Mouse (Mus musculus): ENCODE results near the gene Tcf19. TPM values are rescaled to one million over a fixed set of nuclear protein-coding genes. Genes with fewer than 3 reads are reported as not detected.

Tcf19 gene
- polyA plus RNA-seq, 1 experiment from 2014 or later: 53.4 TPM

- WGBS: 42% methylated on average over 2 of the region's 2 CpGs
- Histone ChIP-seq H3K27me3 (no peaks in the 10 kb centered on the region), H3K27ac (no peak overlapping the region), H3K4me3 (replicated peaks) (no peak overlapping the region), H3K36me3 (replicated peaks) (no peaks in the 10 kb centered on the region), H3K9me3 (no peaks in the 10 kb centered on the region), H3K4me2 (no peak overlapping the region), H3K9ac (no peak overlapping the region), H3K4me1 (peaks cover 17% of the 10 kb centered on the region)
- ATAC-seq (ENCODE audit: low FRiP score): no peak
These were observed 30.8 kb upstream of the Tcf19 start for GRCm38 (mm10) chr17:35547465-35547864.

- 32% methylated on average over 6 of the region's 6 CpGs for WGBS
These were observed 28.1 kb upstream of the Tcf19 start for GRCm38 (mm10) chr17:35544680-35545079.

GRCm38 (mm10) chr17:35544001-35544400 is 27.4 kb upstream of the Tcf19 start:
- Histone ChIP-seq H3K4me1 (peaks cover 17% of the 10 kb centered on the region), H3K4me3 (replicated peaks) (no peak overlapping the region), H3K36me3 (replicated peaks) (no peaks in the 10 kb centered on the region), H3K27ac (no peak overlapping the region), H3K9me3 (no peaks in the 10 kb centered on the region), H3K9ac (no peak overlapping the region), H3K4me2 (no peak overlapping the region), H3K27me3 (no peaks in the 10 kb centered on the region)
- WGBS: 86% methylated on average over 6 of the region's 6 CpGs
- no peak for ATAC-seq (ENCODE audit: low FRiP score)

More at GRCm38 (mm10) chr17:35544680-35545079, 28.1 kb upstream of the Tcf19 start:
- H3K9me3 ChIP-seq: no peaks in the 10 kb centered on the region
- no peaks in the 10 kb centered on the region for H3K36me3 ChIP-seq (replicated peaks)
- no peak for ATAC-seq (ENCODE audit: low FRiP score)
- no peaks in the 10 kb centered on the region for H3K27me3 ChIP-seq
- peaks cover 17% of the 10 kb centered on the region for H3K4me1 ChIP-seq
- no peak overlapping the region for H3K4me3 ChIP-seq (replicated peaks)
- no peak overlapping the region for H3K27ac ChIP-seq
- H3K9ac ChIP-seq: no peak overlapping the region
- H3K4me2 ChIP-seq: no peak overlapping the region

DNA sequence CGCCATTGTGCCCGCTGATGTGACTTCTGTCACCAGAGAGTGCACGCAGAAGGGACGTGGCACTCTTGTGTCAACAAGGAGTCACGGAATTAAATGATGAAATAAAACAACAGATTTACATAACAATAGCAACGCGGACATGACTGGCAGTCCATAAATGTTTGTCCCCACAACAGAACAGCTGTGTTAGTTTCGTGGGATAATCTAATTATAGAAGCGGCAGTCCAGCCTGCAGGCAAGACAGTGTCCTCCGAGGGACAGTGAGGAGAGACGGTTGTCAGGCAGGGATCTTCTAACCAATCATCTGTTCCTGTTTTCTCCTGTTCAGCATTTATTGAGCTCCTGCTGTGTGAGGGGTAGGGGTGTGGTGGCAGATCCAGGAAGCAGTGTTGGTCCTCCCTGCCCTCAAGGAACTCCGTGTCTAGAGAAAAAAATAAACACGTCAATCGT is 26.8 kb upstream of the Tcf19 start:
- Histone ChIP-seq H3K36me3 (replicated peaks) (no peaks in the 10 kb centered on the region), H3K9ac (no peak overlapping the region), H3K4me2 (peak overlapping the region; percentile 13; the same call in 1 of the 2 replicates), H3K27me3 (no peaks in the 10 kb centered on the region), H3K4me3 (replicated peaks) (no peak overlapping the region), H3K9me3 (no peaks in the 10 kb centered on the region), H3K4me1 (peaks cover 17% of the 10 kb centered on the region), H3K27ac (no peak overlapping the region)
- no peak for ATAC-seq (ENCODE audit: low FRiP score)
- WGBS: 39% methylated on average over 14 of the region's 14 CpGs

DNA sequence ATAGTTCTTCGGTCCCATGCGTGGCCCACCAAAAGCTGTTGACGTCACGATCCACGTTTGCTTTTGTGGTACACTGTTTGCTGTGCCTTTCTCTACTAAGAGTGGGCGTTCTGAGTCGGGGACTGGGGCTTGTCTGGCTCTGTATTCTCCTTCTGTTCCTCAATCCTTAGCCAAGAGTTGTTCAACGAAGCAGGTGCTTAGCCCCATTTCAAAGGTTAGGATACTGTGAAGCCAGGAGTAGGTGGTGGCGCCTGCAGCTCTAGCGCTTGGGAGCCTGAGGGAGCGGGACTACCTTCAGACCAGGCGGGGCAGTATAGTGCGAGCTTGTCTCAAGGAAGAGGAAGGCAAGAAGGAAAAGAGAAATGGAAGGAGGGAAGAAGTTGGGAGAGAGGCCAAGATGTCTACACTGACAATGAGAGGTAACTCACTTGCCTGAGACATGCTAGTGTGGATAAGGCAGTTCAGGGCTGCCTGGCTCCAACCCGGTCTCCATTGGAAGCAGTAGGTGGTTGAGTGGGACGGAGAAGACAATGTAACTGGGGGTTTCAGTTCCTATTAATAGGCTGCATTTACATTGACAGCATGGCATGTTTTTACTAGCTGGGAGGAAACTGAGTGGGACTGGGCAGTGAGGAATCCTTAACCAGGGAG is 26.3 kb upstream of the Tcf19 start:
- Histone ChIP-seq H3K4me1 (peaks cover 17% of the 10 kb centered on the region), H3K4me3 (replicated peaks) (no peak overlapping the region), H3K36me3 (replicated peaks) (no peaks in the 10 kb centered on the region), H3K27ac (no peak overlapping the region), H3K4me2 (peak overlapping the region; percentile 13; the same call in 1 of the 2 replicates), H3K9ac (no peak overlapping the region), H3K9me3 (no peaks in the 10 kb centered on the region), H3K27me3 (no peaks in the 10 kb centered on the region)
- 76% methylated on average over 15 of the region's 15 CpGs for WGBS
- no peak for ATAC-seq (ENCODE audit: low FRiP score)

GRCm38 (mm10) chr17:35539540-35539939 is 22.9 kb upstream of the Tcf19 start:
- peaks cover 11% of the 10 kb centered on the region for H3K4me1 ChIP-seq
- no peaks in the 10 kb centered on the region for H3K9me3 ChIP-seq
- H3K36me3 ChIP-seq (replicated peaks): no peaks in the 10 kb centered on the region
- peaks cover 5% of the 10 kb centered on the region; the same call in 1 of the 2 replicates for H3K27me3 ChIP-seq
- H3K27ac ChIP-seq: no peak overlapping the region
- H3K4me2 ChIP-seq: no peak overlapping the region
- 55% methylated on average over 10 of the region's 10 CpGs for WGBS
- ATAC-seq (ENCODE audit: low FRiP score): no peak
- H3K4me3 ChIP-seq (replicated peaks): no peak overlapping the region
- H3K9ac ChIP-seq: no peak overlapping the region

- H3K4me1 ChIP-seq: peaks cover 8% of the 10 kb centered on the region
- H3K36me3 ChIP-seq (replicated peaks): no peaks in the 10 kb centered on the region
- H3K27me3 ChIP-seq: peaks cover 5% of the 10 kb centered on the region; the same call in 1 of the 2 replicates
- H3K4me2 ChIP-seq: no peak overlapping the region
- no peak overlapping the region for H3K4me3 ChIP-seq (replicated peaks)
- WGBS: 86% methylated on average over 1 of the region's 1 CpGs
- H3K9me3 ChIP-seq: no peaks in the 10 kb centered on the region
- no peak overlapping the region for H3K27ac ChIP-seq
- no peak for ATAC-seq (ENCODE audit: low FRiP score)
- H3K9ac ChIP-seq: no peak overlapping the region
These were observed 21.9 kb upstream of the Tcf19 start for GRCm38 (mm10) chr17:35538476-35538875.

DNA sequence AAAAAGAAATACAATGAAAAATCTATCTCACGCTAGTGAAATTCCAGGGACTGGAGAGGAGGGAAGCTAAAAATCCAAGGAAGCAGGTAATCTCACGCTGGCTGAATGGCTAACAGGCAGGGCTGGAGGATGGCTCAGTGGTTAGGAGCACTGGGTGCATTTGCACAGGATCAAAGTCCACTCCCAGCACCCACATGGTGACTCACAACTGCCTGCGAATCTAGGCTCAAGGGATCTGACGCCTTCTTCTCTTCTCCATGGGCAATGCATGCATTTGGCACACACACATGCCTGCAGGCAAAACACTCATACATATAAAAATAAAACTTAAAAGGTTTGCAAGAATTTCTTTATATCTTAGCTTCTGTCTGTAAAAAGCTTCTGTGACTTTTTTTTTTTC is 20.8 kb upstream of the Tcf19 start:
- H3K4me1 ChIP-seq: no peaks in the 10 kb centered on the region
- H3K27ac ChIP-seq: no peak overlapping the region
- no peak overlapping the region for H3K9ac ChIP-seq
- H3K27me3 ChIP-seq: peaks cover 5% of the 10 kb centered on the region; the same call in 1 of the 2 replicates
- no peaks in the 10 kb centered on the region for H3K36me3 ChIP-seq (replicated peaks)
- no peak overlapping the region for H3K4me2 ChIP-seq
- no peak overlapping the region for H3K4me3 ChIP-seq (replicated peaks)
- 96% methylated on average over 4 of the region's 4 CpGs for WGBS
- H3K9me3 ChIP-seq: no peaks in the 10 kb centered on the region
- no peak for ATAC-seq (ENCODE audit: low FRiP score)

DNA sequence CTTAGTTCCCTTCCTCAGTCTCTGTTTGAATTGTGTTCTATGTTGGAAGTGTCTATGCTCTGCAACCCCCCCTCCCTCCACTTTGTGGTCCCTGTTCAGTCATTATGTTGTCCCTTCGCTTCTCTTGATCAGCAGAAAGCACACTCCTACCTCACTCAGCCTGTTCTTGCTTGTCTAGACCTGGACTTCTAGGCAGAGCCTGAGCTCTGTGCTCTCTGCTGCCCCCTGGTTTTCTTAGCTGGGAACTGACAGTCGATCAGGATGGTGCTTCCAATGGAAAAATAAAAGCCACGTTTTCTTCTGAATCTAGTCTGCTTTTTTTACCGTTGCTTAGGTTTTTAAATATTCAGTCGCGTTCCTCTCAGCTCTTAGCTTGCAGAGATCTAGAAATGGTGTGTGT is 17.7 kb upstream of the Tcf19 start:
- H3K9me3 ChIP-seq: no peaks in the 10 kb centered on the region
- ATAC-seq (ENCODE audit: low FRiP score): peak; percentile 57; the same call in 1 of the 2 replicates
- H3K27me3 ChIP-seq: peaks cover 5% of the 10 kb centered on the region; the same call in 1 of the 2 replicates
- no peaks in the 10 kb centered on the region for H3K4me1 ChIP-seq
- no peak overlapping the region for H3K9ac ChIP-seq
- no peak overlapping the region for H3K27ac ChIP-seq
- H3K36me3 ChIP-seq (replicated peaks): peaks cover 15% of the 10 kb centered on the region
- H3K4me3 ChIP-seq (replicated peaks): no peak overlapping the region
- H3K4me2 ChIP-seq: no peak overlapping the region
- 11% methylated on average over 6 of the region's 6 CpGs for whole genome bisulfite sequencing

DNA sequence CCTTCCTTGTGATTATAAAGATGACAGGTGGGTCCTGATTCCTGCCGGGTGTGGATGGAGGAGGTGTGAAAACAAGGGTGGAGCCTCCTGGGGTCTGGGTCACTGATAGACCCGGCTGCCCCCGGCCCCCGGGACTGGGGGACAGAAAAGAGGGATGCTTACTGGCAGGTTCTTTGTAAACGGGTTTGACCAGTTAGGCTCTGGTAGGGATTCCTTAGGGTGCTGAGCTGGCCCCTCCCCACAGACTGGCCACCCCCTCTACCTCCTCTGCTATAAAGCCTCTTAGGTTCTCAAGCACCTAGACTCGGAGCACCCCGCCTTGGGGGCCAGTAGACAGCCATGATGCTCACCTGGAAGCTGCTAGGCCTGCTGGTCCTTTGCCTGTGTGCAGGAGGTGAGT is 16.3 kb upstream of the Tcf19 start, which contains the start of gene Psors1c2:
Gene Psors1c2, plus strand, starts transcription at position 301 of the 400 bp plus-strand sequence.
- Histone ChIP-seq H3K27ac (no peak within 1 kb of the TSS), H3K9ac (no peak within 1 kb of the TSS), H3K36me3 (replicated peaks) (peaks cover 29% of the 10 kb centered on the region), H3K9me3 (no peaks in the 10 kb centered on the region), H3K4me2 (no peak within 1 kb of the TSS), H3K4me3 (replicated peaks) (no peak within 1 kb of the TSS), H3K27me3 (peaks cover 5% of the 10 kb centered on the region; the same call in 1 of the 2 replicates), H3K4me1 (no peaks in the 10 kb centered on the region)
- 70% methylated on average over 7 of the region's 7 CpGs for WGBS
- no peak for ATAC-seq (ENCODE audit: low FRiP score)

- H3K4me3 ChIP-seq (replicated peaks): no peak overlapping the region
- ATAC-seq (ENCODE audit: low FRiP score): no peak
- H3K27ac ChIP-seq: no peak overlapping the region
- no peak overlapping the region for H3K9ac ChIP-seq
- WGBS: 24% methylated on average over 3 of the region's 3 CpGs
- no peaks in the 10 kb centered on the region for H3K4me1 ChIP-seq
- H3K27me3 ChIP-seq: peaks cover 5% of the 10 kb centered on the region; the same call in 1 of the 2 replicates
- H3K4me2 ChIP-seq: no peak overlapping the region
- peaks cover 30% of the 10 kb centered on the region for H3K36me3 ChIP-seq (replicated peaks)
- no peaks in the 10 kb centered on the region for H3K9me3 ChIP-seq
These were observed 15.7 kb upstream of the Tcf19 start for GRCm38 (mm10) chr17:35532360-35532759.

DNA sequence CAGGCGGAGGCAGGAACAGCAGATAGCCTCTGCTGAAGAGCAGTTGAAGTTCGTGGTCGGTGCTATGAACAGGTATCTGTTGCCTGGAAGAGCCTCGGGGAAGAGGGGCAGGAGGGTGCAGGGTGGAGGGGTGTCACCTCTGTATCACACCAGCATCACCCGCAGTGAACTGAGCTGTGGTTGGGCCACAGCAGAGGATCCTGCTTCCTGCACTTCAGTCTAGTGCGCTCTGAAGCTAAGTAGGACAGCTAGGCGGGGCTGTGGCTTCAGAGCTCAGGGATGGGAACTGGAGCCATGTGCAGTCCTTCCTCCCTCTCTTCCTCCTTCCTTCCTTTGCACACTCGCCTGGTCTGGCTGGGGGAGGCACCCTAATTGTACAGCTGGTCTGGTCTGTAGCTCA is 10.0 kb upstream of the Tcf19 start:
- no peaks in the 10 kb centered on the region for H3K27me3 ChIP-seq
- no peaks in the 10 kb centered on the region for H3K4me1 ChIP-seq
- WGBS: 80% methylated on average over 8 of the region's 8 CpGs
- no peak for ATAC-seq (ENCODE audit: low FRiP score)
- H3K9ac ChIP-seq: no peak overlapping the region
- H3K4me2 ChIP-seq: no peak overlapping the region
- H3K27ac ChIP-seq: no peak overlapping the region
- peaks cover 59% of the 10 kb centered on the region for H3K36me3 ChIP-seq (replicated peaks)
- H3K9me3 ChIP-seq: no peaks in the 10 kb centered on the region
- H3K4me3 ChIP-seq (replicated peaks): no peak overlapping the region

- Histone ChIP-seq H3K4me3 (replicated peaks) (no peak overlapping the region), H3K4me2 (no peak overlapping the region), H3K9ac (no peak overlapping the region), H3K36me3 (replicated peaks) (peaks cover 53% of the 10 kb centered on the region), H3K9me3 (no peaks in the 10 kb centered on the region), H3K27ac (no peak overlapping the region), H3K4me1 (no peaks in the 10 kb centered on the region), H3K27me3 (no peaks in the 10 kb centered on the region)
- ATAC-seq (ENCODE audit: low FRiP score): no peak
- 84% methylated on average over 9 of the region's 9 CpGs for WGBS
These were observed 7.7 kb upstream of the Tcf19 start for GRCm38 (mm10) chr17:35524354-35524753.

Data from forebrain, embryonic 12.5 days (tissue).